Mouse (Mus musculus) liver, embryonic 18 days (tissue): ENCODE data around the gene AC153137.1. TPM values are rescaled to one million over a fixed set of nuclear protein-coding genes. Genes with fewer than 3 reads are reported as not detected.

Experiments used
- polyA plus RNA-seq: library from polyadenylated mRNA; depleted of rRNA; stranded (reverse); fragments of >200 nt; gene quantifications from 2 replicates; pipeline ENCODE4 v1.2.3, GENCODE M21; 2012; rRNA removed

Gene AC153137.1
- not detected in 2 replicates for polyA plus RNA-seq

DNA sequence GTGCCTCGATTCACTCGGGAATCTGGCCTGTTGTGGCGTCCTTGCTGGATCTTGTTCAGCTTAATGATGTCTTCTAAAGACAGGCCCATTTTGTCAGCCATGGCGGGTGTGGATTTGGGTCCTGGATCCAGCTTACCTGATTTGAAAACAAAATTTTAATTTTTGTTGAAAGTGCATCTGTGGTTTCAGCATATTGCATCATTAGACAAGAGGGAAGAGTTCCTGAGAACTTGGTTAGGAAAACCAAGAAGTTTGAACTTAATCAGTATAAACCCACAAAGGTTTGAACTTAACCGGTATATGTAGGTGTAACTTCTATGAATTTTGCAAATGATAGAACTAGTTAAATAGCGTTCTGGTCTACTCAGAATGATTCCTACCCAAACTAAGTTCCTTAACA, at the start of gene AC153137.1:
AC153137.1 (minus strand) TSS at position 101 of the 400 bp plus-strand sequence.

Other genes with a start within 250 kb of the AC153137.1 start
- gene Phf3, start 104.0 kb downstream of the AC153137.1 start, polyA plus RNA-seq, result 12.1 and 13.2 TPM in 2 replicates
- 0.02 TPM in 2 replicates for gene Lgsn, start 198.4 kb upstream of the AC153137.1 start, polyA plus RNA-seq
- 0.09 and 0.10 TPM in 2 replicates for gene 4931428L18Rik, start 244.7 kb upstream of the AC153137.1 start, polyA plus RNA-seq
- not detected in 2 replicates for gene Pih1d3, start 244.9 kb upstream of the AC153137.1 start, polyA plus RNA-seq